Mouse (Mus musculus) hindbrain, embryonic 10.5 days (tissue): Measurements from ENCODE around the gene Fgfr3. TPM values are rescaled to one million over a fixed set of nuclear protein-coding genes. Genes with fewer than 3 reads are reported as not detected.

Source experiments
- DNase-seq: peaks from one replicate; pipeline ENCODE4 v3.0.0-alpha.2; 2017; ENCODE audit warnings: low spot score
- H3K27ac ChIP-seq: fragments of 300-500 bp; sonication (generic); 2 replicates; pipeline ENCODE4 v1.5.1; 2016; ENCODE audit warnings: mild to moderate bottlenecking, moderate library complexity
- H3K27me3 ChIP-seq: fragments of 300-500 bp; sonication (generic); 2 replicates; pipeline ENCODE4 v1.6.1; 2016; ENCODE audit warnings: mild to moderate bottlenecking; ENCODE audit not compliant: poor library complexity, insufficient read depth, severe bottlenecking
- H3K36me3 ChIP-seq: fragments of 300-500 bp; sonication (generic); 2 replicates; pipeline ENCODE4 v1.6.1; 2016; ENCODE audit warnings: mild to moderate bottlenecking, moderate library complexity
- H3K4me1 ChIP-seq: fragments of 300-500 bp; sonication (generic); replicated peaks from 2 replicates; pipeline ENCODE4 v1.6.1; 2016; ENCODE audit warnings: mild to moderate bottlenecking
- H3K4me3 ChIP-seq: fragments of 300-500 bp; sonication (generic); 2 replicates; pipeline ENCODE4 v1.5.1; 2016; ENCODE audit warnings: mild to moderate bottlenecking, moderate library complexity
- H3K9me3 ChIP-seq: fragments of 300-500 bp; sonication (generic); 2 replicates; pipeline ENCODE4 v1.6.1; 2016; ENCODE audit warnings: mild to moderate bottlenecking, moderate library complexity
- WGBS: fragments of 180-500 bp; shearing (Covaris S2); methylation state at CpG from one replicate; pipeline ENCODE4 v1.1.7; 2016; 5-methylcytosine and 5-hydroxymethylcytosine counted together
- polyA plus RNA-seq: library from polyadenylated mRNA; unstranded; fragments of >200 nt; fragmentation: Nextera tagmentation; extraction: Ambion mirVana; gene quantifications from 2 replicates; pipeline ENCODE4 v1.2.1, GENCODE M21; 2016

Fgfr3 gene
- polyA plus RNA-seq, 1 experiment from 2014 or later, result 84.6 TPM

DNA sequence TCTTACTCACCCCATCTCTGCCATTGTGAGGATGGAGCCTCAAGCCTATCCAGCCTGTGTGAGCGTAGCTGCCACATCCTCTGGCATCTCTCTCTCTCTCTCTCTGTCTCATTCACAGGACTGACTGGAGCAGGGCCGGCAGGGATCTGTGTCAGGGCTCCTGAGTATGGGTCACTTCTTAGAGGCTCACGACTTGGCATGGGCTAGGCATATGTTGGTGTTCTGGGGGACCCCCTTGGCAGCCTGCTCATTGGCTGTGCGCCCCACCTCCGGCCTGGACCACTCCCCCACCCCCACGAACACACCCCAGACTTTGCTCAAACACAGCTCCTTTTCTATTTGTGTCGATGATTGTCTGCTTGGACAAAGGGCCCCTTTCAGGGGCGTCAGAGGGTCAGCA is 17.5 kb upstream of the Fgfr3 start:
- Histone ChIP-seq H3K27me3 (peaks cover 86% of the 10 kb centered on the region), H3K9me3 (no peaks in the 10 kb centered on the region), H3K4me3 (peak overlapping the region; percentile 31; the same call in 1 of the 2 replicates), H3K4me1 (peaks cover 90% of the 10 kb centered on the region), H3K27ac (peak overlapping the region; percentile 91), H3K36me3 (no peaks in the 10 kb centered on the region)
- DNase-seq, result peak; percentile 35
- 24% methylated on average over 8 of the region's 8 CpGs for WGBS

DNA sequence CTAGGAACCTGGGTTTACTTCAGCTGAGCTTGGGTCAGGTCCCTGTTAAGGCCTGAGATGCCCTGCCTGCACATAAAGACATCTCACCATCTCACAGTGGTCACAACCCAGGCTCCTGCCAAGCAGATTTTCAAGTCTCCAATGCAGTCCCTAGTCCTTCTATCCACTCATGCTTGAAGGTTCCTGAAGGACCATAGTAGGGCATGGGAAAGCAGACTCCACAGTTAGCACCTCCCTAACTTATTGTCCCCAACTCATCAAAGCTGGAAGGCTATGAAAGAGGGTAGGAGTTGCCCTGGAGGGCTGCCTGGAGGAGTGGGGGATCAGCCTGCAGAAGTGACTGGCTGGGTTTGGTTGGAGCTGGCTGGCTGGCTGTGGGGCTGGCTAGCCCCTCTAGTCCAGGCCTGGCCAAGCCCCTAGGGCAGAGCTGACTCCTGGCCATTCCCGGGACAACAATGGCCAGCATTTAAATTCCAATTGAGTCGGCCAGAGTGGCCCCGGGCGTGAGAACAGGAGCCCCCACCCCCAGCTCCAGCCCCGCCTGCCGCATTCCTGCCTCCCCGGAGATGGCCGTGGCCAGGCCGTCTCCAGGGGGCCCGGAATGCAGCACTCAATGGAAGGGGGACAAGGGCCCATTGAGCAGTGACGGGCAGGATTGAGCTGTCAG is 16.4 kb upstream of the Fgfr3 start:
- Histone ChIP-seq H3K4me3 (peak overlapping the region; percentile 31), H3K27me3 (peaks cover 83% of the 10 kb centered on the region)

DNA sequence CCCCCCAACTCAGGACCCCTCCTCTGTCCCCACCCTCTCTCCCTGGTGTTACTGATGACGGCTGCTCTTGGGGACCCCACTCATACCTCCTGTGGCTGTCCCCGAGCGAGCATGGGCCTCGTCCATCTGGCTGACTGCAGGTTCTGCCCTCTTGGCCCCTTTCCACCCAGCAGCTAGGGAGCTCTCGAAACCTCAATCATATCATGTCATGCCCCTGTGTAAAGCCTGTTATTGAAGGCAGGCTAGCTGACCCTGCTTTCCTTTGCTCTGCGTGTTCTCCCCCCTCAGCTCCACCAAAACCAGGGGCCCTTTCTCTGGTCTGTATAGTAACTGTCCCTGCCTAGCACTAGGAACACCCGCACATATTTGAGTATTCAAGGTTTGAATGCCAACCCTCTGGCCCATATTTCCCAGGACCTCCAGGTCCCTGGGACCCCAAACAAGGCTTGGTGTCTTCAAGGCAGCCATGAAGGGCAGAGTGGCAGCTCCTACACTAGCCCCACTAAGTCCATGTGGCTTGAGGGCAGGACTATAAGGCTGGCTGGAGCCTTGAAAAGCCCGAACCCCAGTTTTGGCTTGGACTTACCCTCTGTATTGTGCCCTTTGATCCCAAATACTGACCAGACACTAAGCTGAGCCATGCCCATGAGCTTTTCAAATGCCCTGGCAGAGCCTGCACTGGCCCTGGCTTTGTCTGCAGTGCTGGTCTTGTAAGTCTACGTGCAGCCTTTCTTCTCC is 15.7 kb upstream of the Fgfr3 start:
- Histone ChIP-seq H3K27ac (peak overlapping the region; percentile 91), H3K36me3 (no peaks in the 10 kb centered on the region), H3K4me3 (peak overlapping the region; percentile 31), H3K9me3 (no peaks in the 10 kb centered on the region), H3K4me1 (peaks cover 72% of the 10 kb centered on the region), H3K27me3 (peaks cover 83% of the 10 kb centered on the region)
- no peak for DNase-seq
- WGBS, result 13% methylated on average over 9 of the region's 9 CpGs

More for the DNA sequence above, 16.4 kb upstream of the Fgfr3 start:
- Histone ChIP-seq H3K27ac (peak overlapping the region; percentile 91), H3K9me3 (no peaks in the 10 kb centered on the region), H3K4me1 (peaks cover 79% of the 10 kb centered on the region), H3K36me3 (no peaks in the 10 kb centered on the region)
- WGBS, result 1% methylated on average over 11 of the region's 11 CpGs
- peak; percentile 90 for DNase-seq

DNA sequence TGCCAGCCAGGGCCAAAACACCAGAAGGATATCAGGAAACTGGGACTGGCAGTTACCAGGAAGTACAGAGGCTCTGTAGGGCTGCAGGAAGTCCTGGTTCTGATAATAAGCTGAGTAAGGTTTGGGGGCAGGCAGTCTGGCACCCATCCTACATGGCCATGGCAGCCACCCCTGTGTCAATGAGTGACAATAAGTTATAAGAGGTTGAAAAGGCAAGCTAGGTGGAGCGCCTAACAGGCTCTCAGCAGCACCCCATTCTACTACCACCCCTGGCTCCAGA is 15.2 kb upstream of the Fgfr3 start:
- H3K4me3 ChIP-seq, result peak overlapping the region; percentile 31; the same call in 1 of the 2 replicates
- H3K27ac ChIP-seq, result peak overlapping the region; percentile 91
- H3K27me3 ChIP-seq, result peaks cover 79% of the 10 kb centered on the region
- H3K9me3 ChIP-seq, result no peaks in the 10 kb centered on the region
- 77% methylated on average over 1 of the region's 1 CpGs for WGBS
- H3K4me1 ChIP-seq, result peaks cover 67% of the 10 kb centered on the region
- no peaks in the 10 kb centered on the region for H3K36me3 ChIP-seq
- DNase-seq, result no peak

DNA sequence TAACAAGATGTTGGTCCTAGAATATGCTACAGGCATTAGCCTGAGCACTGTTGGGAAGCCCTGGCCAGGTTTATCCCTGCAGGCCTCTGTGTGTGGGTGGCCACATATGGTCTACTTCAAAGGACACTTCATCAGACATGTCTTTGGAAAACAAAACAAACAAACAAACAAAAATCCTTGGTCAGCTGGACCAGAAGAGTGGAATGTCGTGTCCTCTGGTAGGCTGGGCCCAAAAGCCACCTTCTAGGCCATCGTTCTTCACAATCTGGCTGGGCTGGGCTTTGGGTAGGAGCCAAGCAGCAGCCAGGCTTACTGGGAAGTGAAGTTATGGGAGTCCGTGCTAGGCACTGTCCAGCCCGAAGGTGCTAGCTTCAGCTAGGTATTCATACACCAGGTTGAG is 14.3 kb upstream of the Fgfr3 start:
- H3K27ac ChIP-seq, result peak overlapping the region; percentile 91
- no peaks in the 10 kb centered on the region for H3K9me3 ChIP-seq
- H3K4me1 ChIP-seq, result peaks cover 59% of the 10 kb centered on the region
- 73% methylated on average over 4 of the region's 4 CpGs for WGBS
- no peak for DNase-seq
- H3K27me3 ChIP-seq, result peaks cover 79% of the 10 kb centered on the region
- no peaks in the 10 kb centered on the region for H3K36me3 ChIP-seq
- no peak overlapping the region for H3K4me3 ChIP-seq

DNA sequence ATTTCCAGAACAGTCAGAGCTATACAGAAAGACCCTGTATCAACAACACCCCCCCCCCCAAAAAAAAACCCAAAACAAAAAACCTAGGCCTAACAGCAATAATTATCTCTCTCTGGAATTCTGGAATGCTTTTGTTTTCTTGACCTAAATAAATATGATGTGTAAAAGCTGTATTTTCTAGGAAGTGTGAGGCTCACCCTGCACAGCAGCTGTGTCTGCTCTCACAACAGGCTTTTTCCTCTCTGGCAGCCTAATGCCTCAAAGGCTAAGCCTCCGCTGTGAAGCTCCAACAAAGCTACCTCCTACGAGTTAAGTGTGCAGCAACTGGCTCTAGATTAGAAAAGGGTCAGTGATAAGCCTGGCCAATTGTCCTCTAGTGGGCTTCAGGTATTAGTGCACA is 12.4 kb upstream of the Fgfr3 start:
- 39% methylated on average over 2 of the region's 2 CpGs for WGBS
- no peak for DNase-seq
- Histone ChIP-seq H3K4me3 (no peak overlapping the region), H3K9me3 (no peaks in the 10 kb centered on the region), H3K27ac (no peak overlapping the region), H3K4me1 (peaks cover 47% of the 10 kb centered on the region), H3K27me3 (peaks cover 81% of the 10 kb centered on the region), H3K36me3 (no peaks in the 10 kb centered on the region)

DNA sequence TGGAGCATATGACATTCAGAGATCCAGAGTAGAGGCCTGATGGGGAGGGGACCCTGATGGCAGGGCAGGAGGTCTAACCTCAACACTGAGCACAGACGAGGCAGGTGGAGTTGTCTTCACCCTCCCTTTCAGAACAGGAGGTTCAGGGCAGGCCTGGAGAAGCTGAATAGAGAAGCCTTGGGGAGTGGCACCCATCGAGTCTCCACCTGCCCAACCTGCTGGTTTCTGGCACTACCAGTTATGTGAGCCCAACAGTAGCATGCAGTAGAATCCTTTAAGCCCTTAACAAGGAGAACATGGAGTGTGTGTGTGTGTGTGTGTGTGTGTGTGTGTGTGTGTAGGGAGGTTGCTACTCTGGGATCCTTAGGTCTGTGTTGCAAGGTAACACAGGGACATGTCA is 8.9 kb upstream of the Fgfr3 start:
- H3K4me3 ChIP-seq, result no peak overlapping the region
- H3K27me3 ChIP-seq, result peaks cover 91% of the 10 kb centered on the region
- H3K4me1 ChIP-seq, result peaks cover 44% of the 10 kb centered on the region
- no peak for DNase-seq
- 71% methylated on average over 2 of the region's 2 CpGs for WGBS
- no peaks in the 10 kb centered on the region for H3K36me3 ChIP-seq
- H3K27ac ChIP-seq, result 0 out of 2 replicates have a peak overlapping the region, but pooled peaks have one; percentile 25
- no peaks in the 10 kb centered on the region for H3K9me3 ChIP-seq

DNA sequence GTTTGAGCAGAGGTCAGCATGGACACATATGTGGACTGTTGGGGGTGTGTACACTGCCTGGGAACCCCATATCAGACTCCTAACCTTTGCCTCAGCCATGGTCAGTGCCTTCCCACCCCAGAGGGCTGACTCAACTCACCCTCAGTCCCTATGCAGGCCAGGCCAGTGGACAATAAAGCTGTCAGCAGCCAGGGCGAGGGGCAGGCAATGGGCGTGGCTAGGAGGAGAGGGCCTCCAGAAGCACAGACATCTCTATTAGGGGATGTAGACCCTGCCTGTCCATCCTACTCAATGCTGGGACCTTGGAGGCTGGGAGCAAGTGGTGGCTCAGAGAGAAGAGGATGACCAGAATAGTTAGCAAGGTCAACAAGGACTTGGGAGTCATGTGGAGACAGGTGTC is 6.3 kb upstream of the Fgfr3 start:
- H3K4me3 ChIP-seq, result no peak overlapping the region
- peak; percentile 69 for DNase-seq
- no peaks in the 10 kb centered on the region for H3K9me3 ChIP-seq
- H3K36me3 ChIP-seq, result no peaks in the 10 kb centered on the region
- H3K4me1 ChIP-seq, result peaks cover 57% of the 10 kb centered on the region
- WGBS, result 33% methylated on average over 2 of the region's 2 CpGs
- H3K27me3 ChIP-seq, result peaks cover 91% of the 10 kb centered on the region
- H3K27ac ChIP-seq, result peak overlapping the region; percentile 64

DNA sequence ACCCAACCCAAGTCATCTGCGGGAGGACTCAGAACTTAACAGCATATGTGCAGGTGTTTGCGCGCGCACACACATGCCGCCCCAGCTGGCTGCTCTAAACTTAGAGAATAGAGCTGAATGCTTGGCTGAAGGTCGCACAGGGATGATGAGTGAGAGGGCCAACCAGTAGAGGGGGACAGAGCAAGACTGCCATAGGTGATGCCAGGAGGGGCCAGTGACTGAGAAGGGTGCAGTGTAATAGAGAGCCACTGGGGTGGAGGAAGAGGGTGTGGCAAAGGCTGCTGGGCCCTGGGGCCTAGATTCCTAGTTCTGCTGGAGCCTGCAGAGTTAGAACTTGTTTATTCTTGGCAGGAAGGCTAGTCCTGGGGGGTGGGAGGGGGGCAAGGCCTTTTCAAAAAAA is 5.0 kb upstream of the Fgfr3 start:
- H3K36me3 ChIP-seq, result no peaks in the 10 kb centered on the region
- DNase-seq, result no peak
- peaks cover 70% of the 10 kb centered on the region for H3K4me1 ChIP-seq
- no peak overlapping the region for H3K4me3 ChIP-seq
- H3K27me3 ChIP-seq, result peaks cover 95% of the 10 kb centered on the region
- 82% methylated on average over 6 of the region's 6 CpGs for WGBS
- H3K27ac ChIP-seq, result peak overlapping the region; percentile 30; the same call in 1 of the 2 replicates
- no peaks in the 10 kb centered on the region for H3K9me3 ChIP-seq

DNA sequence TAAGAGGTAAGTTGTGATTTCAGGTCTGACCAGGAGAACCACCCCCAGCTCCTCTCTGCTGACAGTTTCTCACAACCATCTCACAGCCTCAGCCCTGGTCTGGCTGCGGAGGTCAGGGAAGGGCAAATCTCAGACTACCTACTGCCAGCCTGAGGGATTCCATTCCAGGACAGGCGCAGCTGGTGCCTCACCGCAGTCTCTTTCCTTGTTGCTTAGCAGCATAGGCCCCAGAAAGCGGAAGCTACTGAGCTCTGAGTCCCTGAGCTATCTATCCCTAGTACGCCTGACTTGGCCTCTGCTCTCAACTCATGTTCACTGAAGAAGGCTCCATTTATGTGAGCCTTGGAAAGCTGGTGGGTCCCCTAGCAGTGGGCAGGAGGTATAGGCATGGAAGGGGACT is 3.0 kb upstream of the Fgfr3 start:
- H3K27me3 ChIP-seq, result peaks cover 94% of the 10 kb centered on the region
- H3K9me3 ChIP-seq, result no peaks in the 10 kb centered on the region
- no peak overlapping the region for H3K4me3 ChIP-seq
- H3K36me3 ChIP-seq, result peaks cover 3% of the 10 kb centered on the region; the same call in 1 of the 2 replicates
- H3K4me1 ChIP-seq, result peaks cover 89% of the 10 kb centered on the region
- 44% methylated on average over 5 of the region's 5 CpGs for WGBS
- peak overlapping the region; percentile 64; the same call in 1 of the 2 replicates for H3K27ac ChIP-seq
- peak; percentile 39 for DNase-seq

DNA sequence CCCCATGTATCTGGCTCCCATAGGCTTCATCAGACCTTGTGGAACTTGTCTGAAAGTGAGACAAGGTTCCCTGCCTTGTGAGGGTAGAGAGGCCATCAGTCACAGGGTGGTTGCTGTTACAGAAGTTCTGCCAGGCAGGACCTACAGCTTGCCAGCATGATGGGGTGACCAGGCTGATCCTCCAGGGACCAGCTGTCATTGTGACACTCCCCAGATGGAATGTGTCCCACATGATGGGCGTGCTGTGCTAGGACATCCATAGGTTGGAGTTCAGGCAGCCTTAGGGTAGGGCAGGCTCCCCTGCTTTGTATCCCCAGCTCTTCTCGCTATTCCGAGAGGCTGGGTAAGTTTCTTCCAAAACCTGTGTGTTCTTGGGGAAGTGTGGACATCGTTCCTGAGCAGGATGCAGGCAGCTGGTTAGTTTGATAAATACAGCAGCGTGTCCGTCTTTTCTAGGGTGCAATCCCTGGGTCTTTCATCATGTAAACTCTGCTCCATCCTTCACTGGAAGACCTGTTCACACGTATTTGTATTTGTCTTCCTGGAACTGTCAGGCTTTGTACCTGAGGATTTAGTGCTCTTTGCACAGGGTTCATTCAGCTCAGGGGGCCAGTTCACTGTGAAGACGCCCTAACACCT is 503 bp upstream of the Fgfr3 start:
- DNase-seq, result no peak
- peak overlapping the region; percentile 71 for H3K4me3 ChIP-seq
- H3K36me3 ChIP-seq, result peaks cover 27% of the 10 kb centered on the region
- WGBS, result 12% methylated on average over 8 of the region's 8 CpGs
- peak overlapping the region; percentile 96 for H3K27ac ChIP-seq
- H3K9me3 ChIP-seq, result no peaks in the 10 kb centered on the region
- H3K4me1 ChIP-seq, result peaks cover 89% of the 10 kb centered on the region
- peaks cover 94% of the 10 kb centered on the region for H3K27me3 ChIP-seq

DNA sequence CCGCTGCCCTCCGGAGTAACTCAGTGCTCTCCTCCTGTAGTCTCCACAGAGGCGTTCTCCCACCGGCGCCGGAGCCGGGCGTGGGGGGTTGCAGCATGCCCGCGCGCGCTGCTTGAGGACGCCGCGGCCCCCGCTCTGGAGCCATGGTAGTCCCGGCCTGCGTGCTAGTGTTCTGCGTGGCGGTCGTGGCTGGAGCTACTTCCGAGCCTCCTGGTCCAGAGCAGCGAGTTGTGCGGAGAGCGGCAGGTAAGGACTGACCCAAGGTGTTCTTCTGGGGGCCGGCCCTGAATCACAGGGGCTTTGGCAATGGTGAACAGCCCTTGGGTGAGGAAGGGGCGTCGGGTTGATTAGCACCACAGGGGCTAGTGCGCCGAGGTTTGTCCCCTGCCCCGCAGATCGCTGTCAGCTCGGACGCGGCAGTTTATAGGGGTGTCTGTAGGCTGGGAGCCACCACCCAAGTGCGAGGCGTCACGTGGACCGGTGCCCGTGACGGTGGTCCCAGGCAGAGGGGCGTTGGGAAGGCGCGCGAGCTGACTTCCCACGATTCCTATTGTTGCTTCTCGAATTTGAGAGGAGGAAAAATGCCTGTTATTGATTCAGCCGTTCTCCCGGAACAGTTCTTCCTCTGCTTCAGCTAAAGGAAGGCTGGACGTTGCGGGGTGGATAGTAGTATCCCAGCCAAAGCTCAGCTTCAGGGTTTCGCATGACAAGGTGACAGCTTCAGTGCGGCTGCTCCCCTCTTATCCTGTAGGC is 968 bp downstream of the Fgfr3 start:
- WGBS, result under 1% methylated on average over 53 of the region's 53 CpGs
- H3K4me1 ChIP-seq, result peaks cover 91% of the 10 kb centered on the region

More for the DNA sequence above, 968 bp downstream of the Fgfr3 start:
- no peak for DNase-seq
- Histone ChIP-seq H3K4me3 (peak overlapping the region; percentile 71), H3K27me3 (peaks cover 95% of the 10 kb centered on the region), H3K9me3 (no peaks in the 10 kb centered on the region), H3K27ac (peak overlapping the region; percentile 96), H3K36me3 (peaks cover 41% of the 10 kb centered on the region)
